Mouse (Mus musculus) heart, adult 2 months (tissue): ENCODE measurements around the gene Ydjc. TPM values are rescaled to one million over a fixed set of nuclear protein-coding genes. Genes with fewer than 3 reads are reported as not detected.

Experiments used
- DNase-seq, 2 experiments: peaks; one replicate each; pipeline ENCODE4 v3.0.0; 2021
- H3K27ac ChIP-seq: fragments of 200-600 bp; 2 replicates; pipeline ENCODE4 v1.8.1; 2022
- H3K27me3 ChIP-seq: fragments of 200-500 bp; 2 replicates; pipeline ENCODE4 v1.6.1; 2012; ENCODE audit warnings: mild to moderate bottlenecking, low read length, inconsistent platforms, mixed read lengths; ENCODE audit not compliant: control insufficient read depth, insufficient read depth
- H3K36me3 ChIP-seq: fragments of 200-500 bp; 2 replicates; pipeline ENCODE4 v1.6.1; 2012; ENCODE audit warnings: low read length, inconsistent platforms; ENCODE audit not compliant: control insufficient read depth, insufficient read depth
- H3K4me1 ChIP-seq: fragments of 200-500 bp; 2 replicates; pipeline ENCODE4 v1.6.1; 2011; ENCODE audit warnings: low read length; ENCODE audit not compliant: control insufficient read depth, insufficient read depth
- H3K4me3 ChIP-seq: fragments of 200-600 bp; 2 replicates; pipeline ENCODE4 v1.8.1; 2022
- H3K79me2 ChIP-seq: fragments of 200-500 bp; replicated peaks from 2 replicates; pipeline ENCODE4 v1.6.1; 2012; ENCODE audit warnings: mild to moderate bottlenecking, inconsistent platforms, low read length, moderate library complexity, mixed read lengths; ENCODE audit not compliant: control insufficient read depth, insufficient read depth
- H3K9ac ChIP-seq: fragments of 200-500 bp; 2 replicates; pipeline ENCODE4 v1.6.1; 2012; ENCODE audit warnings: low read depth, mild to moderate bottlenecking, control low read depth, inconsistent platforms, low read length, mixed read lengths
- CTCF ChIP-seq: fragments of 200-600 bp; IDR thresholded peaks from 2 replicates; pipeline ENCODE4 v1.8.1; 2022; ENCODE audit warnings: antibody characterized with exemption, mild to moderate bottlenecking, moderate library complexity
- EP300 ChIP-seq: fragments of 200-500 bp; IDR thresholded peaks from 2 replicates; pipeline ENCODE4 v1.6.1; 2011; ENCODE audit warnings: low read depth, low read length, control low read depth; ENCODE audit not compliant: insufficient read depth
- POLR2A ChIP-seq: fragments of 200-500 bp; IDR thresholded peaks from 2 replicates; pipeline ENCODE4 v1.6.1; 2011; ENCODE audit warnings: mild to moderate bottlenecking, low read depth, low read length, control low read depth; ENCODE audit not compliant: insufficient read depth
- WGBS: fragments of 180-500 bp; shearing (Covaris S2); methylation state at CpG from one replicate; pipeline ENCODE4 v1.1.7; 2018; 5-methylcytosine and 5-hydroxymethylcytosine counted together
- intact Hi-C: fragments of 180-260 bp; cut with DNase I; formaldehyde crosslinking; loops from one replicate; pipeline ENCODE4 v1.15.1; 2025
- polyA plus RNA-seq: library from polyadenylated mRNA; depleted of rRNA; stranded (reverse); fragments of >200 nt; gene quantifications from 2 replicates; pipeline ENCODE4 v1.2.3, GENCODE M21; 2012
- total RNA-seq, 2 experiments: library from RNA; stranded (reverse); gene quantifications; 2 replicates each; pipeline ENCODE4 v1.2.3; 2021

Ydjc gene
- total and polyA plus RNA-seq, 3 experiments: 2.4 to 3.3 (median 2.5) TPM

DNA sequence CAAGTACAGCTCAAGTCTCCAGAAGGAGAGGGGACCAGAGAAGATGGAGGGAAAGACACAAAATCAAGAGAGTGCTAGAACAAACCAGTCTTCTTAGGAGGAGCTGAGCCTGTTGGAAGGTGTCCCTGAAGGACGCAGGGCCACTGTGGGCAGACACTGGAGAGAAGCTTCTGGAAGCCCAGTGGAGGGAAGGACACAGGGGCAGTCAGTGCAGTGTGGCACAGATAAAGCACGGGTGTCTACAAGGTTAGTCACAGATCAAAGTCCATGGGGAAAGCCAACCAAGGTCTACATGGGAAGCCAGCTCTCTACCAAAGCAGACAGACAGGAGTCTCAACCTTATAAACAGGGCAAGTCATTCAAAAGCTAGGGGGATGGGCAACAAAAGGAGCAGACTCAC is 31.3 kb downstream of the Ydjc start:
- Histone ChIP-seq H3K4me3 (no peak overlapping the region), H3K36me3 (peaks cover 17% of the 10 kb centered on the region), H3K79me2 (peaks cover 9% of the 10 kb centered on the region), H3K27me3 (no peaks in the 10 kb centered on the region), H3K9ac (no peak overlapping the region), H3K4me1 (peaks cover 6% of the 10 kb centered on the region), H3K27ac (no peak overlapping the region)
- TF ChIP-seq POLR2A (no peak), CTCF (no peak), EP300 (no peak)
- no peak for DNase-seq
- intact Hi-C loops: no loop called here
- WGBS: 60% methylated on average over 2 of the region's 2 CpGs

- H3K4me3 ChIP-seq: no peak overlapping the region
- WGBS: 88% methylated on average over 1 of the region's 1 CpGs
- H3K27ac ChIP-seq: no peak overlapping the region
- no peak overlapping the region for H3K9ac ChIP-seq
- H3K79me2 ChIP-seq: peaks cover 9% of the 10 kb centered on the region
- no peak for TF ChIP-seq EP300
- TF ChIP-seq POLR2A: no peak
- TF ChIP-seq CTCF: no peak
- H3K36me3 ChIP-seq: peaks cover 16% of the 10 kb centered on the region
- DNase-seq: no peak
- intact Hi-C loops: no loop called here
- H3K27me3 ChIP-seq: no peaks in the 10 kb centered on the region
- H3K4me1 ChIP-seq: peaks cover 8% of the 10 kb centered on the region
Measured at GRCm38 (mm10) chr16:17177623-17178170, 33.3 kb downstream of the Ydjc start.

DNA sequence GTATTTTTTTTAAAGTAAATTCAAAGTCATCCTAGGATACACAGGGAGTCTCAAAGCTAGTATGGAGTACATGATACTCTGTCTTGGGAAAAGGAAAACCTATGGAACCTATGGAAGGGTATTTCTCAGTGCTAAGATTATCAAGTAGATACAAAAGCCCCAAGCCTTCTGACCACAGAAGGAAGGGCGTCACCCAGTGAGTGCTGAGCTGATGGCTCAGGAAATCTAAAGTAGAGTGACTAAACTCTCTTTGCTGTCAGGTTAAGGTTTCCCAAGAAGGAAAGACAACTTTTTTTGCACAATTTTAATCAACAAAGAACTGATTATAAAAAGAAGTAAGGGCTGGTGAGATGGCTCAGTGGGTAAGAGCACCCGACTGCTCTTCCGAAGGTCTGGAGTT is 35.3 kb downstream of the Ydjc start:
- no peak overlapping the region for H3K9ac ChIP-seq
- no peaks in the 10 kb centered on the region for H3K27me3 ChIP-seq
- WGBS: 92% methylated on average over 3 of the region's 3 CpGs
- DNase-seq: no peak
- peaks cover 19% of the 10 kb centered on the region for H3K36me3 ChIP-seq
- peaks cover 9% of the 10 kb centered on the region for H3K79me2 ChIP-seq
- no peak overlapping the region for H3K27ac ChIP-seq
- intact Hi-C loops: no loop called here
- no peak overlapping the region for H3K4me3 ChIP-seq
- H3K4me1 ChIP-seq: peaks cover 11% of the 10 kb centered on the region
- no peak for TF ChIP-seq CTCF
- TF ChIP-seq EP300: no peak
- no peak for TF ChIP-seq POLR2A

- no peak overlapping the region for H3K27ac ChIP-seq
- 48% methylated on average over 4 of the region's 4 CpGs for WGBS
- intact Hi-C loops: no loop called here
- no peak overlapping the region for H3K4me3 ChIP-seq
- H3K36me3 ChIP-seq: peaks cover 13% of the 10 kb centered on the region
- no peak overlapping the region for H3K9ac ChIP-seq
- H3K4me1 ChIP-seq: peaks cover 11% of the 10 kb centered on the region
- peak in 1 of 2 experiments; percentile 61 for DNase-seq
- TF ChIP-seq EP300: no peak
- no peak for TF ChIP-seq POLR2A
- no peak for TF ChIP-seq CTCF
- peaks cover 13% of the 10 kb centered on the region for H3K79me2 ChIP-seq
- H3K27me3 ChIP-seq: no peaks in the 10 kb centered on the region
Measured at GRCm38 (mm10) chr16:17181382-17181781, 37.0 kb downstream of the Ydjc start.

GRCm38 (mm10) chr16:17182136-17182535 is 37.7 kb downstream of the Ydjc start:
- TF ChIP-seq CTCF (no peak), POLR2A (no peak), EP300 (no peak)
- intact Hi-C loops: no loop called here
- DNase-seq: no peak
- Histone ChIP-seq H3K27ac (no peak overlapping the region), H3K27me3 (no peaks in the 10 kb centered on the region), H3K79me2 (peaks cover 13% of the 10 kb centered on the region), H3K4me3 (no peak overlapping the region), H3K9ac (no peak overlapping the region), H3K36me3 (peaks cover 13% of the 10 kb centered on the region), H3K4me1 (peaks cover 11% of the 10 kb centered on the region)
- 41% methylated on average over 2 of the region's 2 CpGs for WGBS

DNA sequence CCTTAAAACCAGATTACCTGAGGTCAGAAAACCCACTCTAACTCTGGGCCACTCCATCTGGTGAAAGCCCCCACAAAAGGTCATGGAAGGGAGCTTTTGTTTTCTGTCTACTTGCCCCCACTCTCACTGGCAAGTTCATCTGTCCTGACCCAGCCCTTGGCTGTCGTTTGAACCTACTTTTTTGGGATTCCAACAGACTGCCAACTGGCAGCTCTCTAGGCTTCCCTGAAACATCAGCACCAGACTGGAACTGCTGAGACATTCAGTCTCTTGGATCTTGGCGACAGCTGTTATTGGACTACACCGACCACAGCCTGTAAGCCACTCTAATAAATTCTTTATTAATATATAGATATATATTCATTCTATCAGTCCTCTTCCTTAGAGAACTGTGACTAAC is 38.6 kb downstream of the Ydjc start:
- Histone ChIP-seq H3K79me2 (peaks cover 8% of the 10 kb centered on the region), H3K4me1 (peaks cover 6% of the 10 kb centered on the region), H3K27ac (no peak overlapping the region), H3K36me3 (peaks cover 12% of the 10 kb centered on the region), H3K27me3 (no peaks in the 10 kb centered on the region), H3K4me3 (no peak overlapping the region), H3K9ac (no peak overlapping the region)
- no peak for TF ChIP-seq CTCF
- no peak for TF ChIP-seq EP300
- intact Hi-C loops: no loop called here
- 41% methylated on average over 3 of the region's 3 CpGs for WGBS
- DNase-seq: peak in 1 of 2 experiments; percentile 11
